Mouse (Mus musculus) lung, embryonic 15.5 days (tissue): ENCODE results near the gene Higd1a. TPM values are rescaled to one million over a fixed set of nuclear protein-coding genes. Genes with fewer than 3 reads are reported as not detected.
A peak's percentile ranks its signal among the peaks of the same experiment; 100 is the strongest.

Experiments used
- ATAC-seq: fragments of 200-750 bp; cut with Nextera tagmentation; 2 replicates; pipeline ENCODE4 v1.8.0; 2017; ENCODE audit warnings: moderate number of reproducible peaks, borderline replicate concordance; ENCODE audit not compliant: low FRiP score, low TSS enrichment; ENCODE audit errors: extremely low read depth
- H3K27ac ChIP-seq: fragments of 300-500 bp; sonication (generic); 2 replicates; pipeline ENCODE4 v1.5.1; 2015; ENCODE audit warnings: moderate library complexity, mild to moderate bottlenecking, inconsistent platforms
- H3K27me3 ChIP-seq: fragments of 300-500 bp; sonication (generic); 2 replicates; pipeline ENCODE4 v1.6.1; 2015; ENCODE audit warnings: inconsistent platforms
- H3K36me3 ChIP-seq: fragments of 300-500 bp; sonication (generic); 2 replicates; pipeline ENCODE4 v1.6.1; 2015; ENCODE audit warnings: inconsistent platforms
- H3K4me1 ChIP-seq: fragments of 300-500 bp; sonication (generic); 2 replicates; pipeline ENCODE4 v1.6.1; 2015; ENCODE audit warnings: inconsistent platforms
- H3K4me2 ChIP-seq: fragments of 300-500 bp; sonication (generic); 2 replicates; pipeline ENCODE4 v1.6.1; 2015; ENCODE audit warnings: inconsistent platforms, mild to moderate bottlenecking, moderate library complexity
- H3K4me3 ChIP-seq: fragments of 300-500 bp; sonication (generic); 2 replicates; pipeline ENCODE4 v1.5.1; 2015; ENCODE audit warnings: mild to moderate bottlenecking, inconsistent platforms
- H3K9ac ChIP-seq: fragments of 300-500 bp; sonication (generic); 2 replicates; pipeline ENCODE4 v1.6.1; 2015; ENCODE audit warnings: inconsistent platforms
- H3K9me3 ChIP-seq: fragments of 300-500 bp; sonication (generic); 2 replicates; pipeline ENCODE4 v1.6.1; 2016; ENCODE audit warnings: inconsistent platforms
- WGBS: fragments of 180-500 bp; shearing (Covaris S2); methylation state at CpG from one replicate; pipeline ENCODE4 v1.1.7; 2015; 5-methylcytosine and 5-hydroxymethylcytosine counted together
- polyA plus RNA-seq: library from polyadenylated mRNA; unstranded; fragments of >200 nt; fragmentation: Nextera tagmentation; extraction: Ambion mirVana; gene quantifications from 2 replicates; pipeline ENCODE4 v1.2.1, GENCODE M21; 2015

The Higd1a gene
- polyA plus RNA-seq, 1 experiment from 2014 or later, result 155 TPM

DNA sequence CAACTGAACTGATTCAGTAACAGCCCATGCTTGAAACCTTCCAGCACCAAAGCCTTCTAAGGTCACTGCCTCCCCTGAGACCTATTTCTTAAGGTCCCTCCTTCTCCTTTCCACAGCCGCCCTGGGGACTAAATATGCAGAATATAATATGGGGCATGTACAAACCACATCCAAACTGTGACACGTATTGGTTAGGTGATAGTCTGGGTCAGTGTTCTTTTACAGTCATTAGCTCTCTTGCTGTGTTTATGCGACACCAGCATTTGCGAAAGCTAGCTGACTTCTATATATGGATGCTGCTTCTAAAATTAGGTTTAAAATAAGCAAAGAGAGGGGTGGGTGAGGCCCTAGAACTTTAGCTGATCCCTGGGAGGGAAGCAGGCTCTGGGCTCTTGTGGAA lies 38.7 kb upstream of the Higd1a start:
- Histone ChIP-seq H3K36me3 (no peaks in the 10 kb centered on the region), H3K4me3 (no peak overlapping the region), H3K27ac (peak overlapping the region; percentile 21; the same call in 1 of the 2 replicates), H3K4me2 (no peak overlapping the region), H3K4me1 (peaks cover 12% of the 10 kb centered on the region), H3K9ac (no peak overlapping the region), H3K27me3 (no peaks in the 10 kb centered on the region), H3K9me3 (no peaks in the 10 kb centered on the region)
- ATAC-seq, result no peak
- 24% methylated on average over 4 of the region's 4 CpGs for WGBS

GRCm38 (mm10) chr9:121895392-121895993 lies 37.3 kb upstream of the Higd1a start:
- Histone ChIP-seq H3K27ac (no peak overlapping the region), H3K4me2 (no peak overlapping the region)

DNA sequence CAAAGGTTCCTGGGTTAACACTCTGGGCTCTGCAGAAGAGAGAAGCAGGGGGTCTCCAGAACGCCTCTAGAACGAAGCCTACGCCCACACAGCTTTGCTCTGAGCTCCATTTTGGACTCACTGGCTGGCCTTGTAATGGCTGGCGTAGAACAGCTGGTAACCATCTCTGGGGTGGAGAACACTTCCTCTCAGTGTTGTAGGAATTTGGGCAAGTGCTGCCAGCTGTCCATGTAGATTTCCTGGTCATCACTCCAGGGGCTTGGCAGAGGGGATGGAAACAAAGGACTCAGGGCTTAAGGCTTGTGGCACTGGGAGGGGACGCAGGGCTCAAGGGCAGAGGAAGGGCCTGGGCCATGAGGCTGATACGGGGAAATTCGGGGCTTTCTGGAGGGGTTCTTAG lies 36.3 kb upstream of the Higd1a start:
- no peak for ATAC-seq
- Histone ChIP-seq H3K9ac (no peak overlapping the region), H3K27me3 (no peaks in the 10 kb centered on the region), H3K27ac (no peak overlapping the region), H3K4me1 (peaks cover 26% of the 10 kb centered on the region), H3K36me3 (no peaks in the 10 kb centered on the region), H3K4me3 (no peak overlapping the region), H3K4me2 (no peak overlapping the region), H3K9me3 (no peaks in the 10 kb centered on the region)
- WGBS, result 79% methylated on average over 7 of the region's 7 CpGs

More at GRCm38 (mm10) chr9:121895392-121895993, 37.3 kb upstream of the Higd1a start:
- peaks cover 19% of the 10 kb centered on the region for H3K4me1 ChIP-seq
- no peak overlapping the region for H3K4me3 ChIP-seq
- ATAC-seq, result peak; percentile 61
- WGBS, result 41% methylated on average over 7 of the region's 7 CpGs
- no peak overlapping the region for H3K9ac ChIP-seq
- no peaks in the 10 kb centered on the region for H3K9me3 ChIP-seq
- no peaks in the 10 kb centered on the region for H3K36me3 ChIP-seq
- H3K27me3 ChIP-seq, result no peaks in the 10 kb centered on the region

GRCm38 (mm10) chr9:121892057-121892687 lies 34.0 kb upstream of the Higd1a start:
- Histone ChIP-seq H3K27ac (no peak overlapping the region), H3K9me3 (no peaks in the 10 kb centered on the region), H3K27me3 (no peaks in the 10 kb centered on the region), H3K4me2 (no peak overlapping the region), H3K36me3 (no peaks in the 10 kb centered on the region), H3K4me3 (no peak overlapping the region), H3K4me1 (peaks cover 26% of the 10 kb centered on the region), H3K9ac (no peak overlapping the region)
- WGBS, result 75% methylated on average over 12 of the region's 12 CpGs
- ATAC-seq, result no peak

GRCm38 (mm10) chr9:121891301-121891700 lies 33.1 kb upstream of the Higd1a start:
- Histone ChIP-seq H3K27ac (no peak overlapping the region), H3K9ac (no peak overlapping the region), H3K36me3 (no peaks in the 10 kb centered on the region), H3K9me3 (no peaks in the 10 kb centered on the region), H3K27me3 (no peaks in the 10 kb centered on the region), H3K4me1 (peaks cover 26% of the 10 kb centered on the region), H3K4me3 (no peak overlapping the region), H3K4me2 (no peak overlapping the region)
- no peak for ATAC-seq
- 89% methylated on average over 9 of the region's 9 CpGs for WGBS

DNA sequence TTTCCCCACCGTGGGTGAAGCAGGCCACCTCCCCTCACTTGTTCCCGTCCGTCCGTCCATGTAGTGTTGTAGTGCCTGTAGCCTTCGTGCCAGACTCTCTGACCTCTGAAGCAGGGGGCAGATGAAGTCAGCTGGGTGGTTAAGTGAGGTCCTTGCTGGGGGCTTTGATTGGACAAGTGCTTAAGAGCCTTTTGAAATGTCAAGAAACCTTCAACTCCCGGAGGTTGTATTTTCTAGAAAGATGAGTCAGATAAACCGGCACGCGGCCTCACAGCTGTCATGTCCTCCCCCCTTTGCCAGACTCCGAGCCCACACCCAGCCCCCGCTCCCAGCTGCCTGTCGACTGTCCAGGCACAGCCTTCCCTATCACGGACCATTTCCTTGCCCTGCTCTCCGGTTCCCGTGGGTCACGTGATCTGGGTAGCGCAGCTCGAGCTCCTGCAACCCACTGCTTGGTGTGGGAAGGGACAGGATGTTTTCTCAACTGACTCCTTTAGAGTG lies 32.3 kb upstream of the Higd1a start:
- Histone ChIP-seq H3K4me2 (peak overlapping the region; percentile 49), H3K4me1 (peaks cover 22% of the 10 kb centered on the region), H3K27ac (peak overlapping the region; percentile 31; the same call in 1 of the 2 replicates), H3K27me3 (no peaks in the 10 kb centered on the region), H3K9ac (no peak overlapping the region), H3K36me3 (no peaks in the 10 kb centered on the region), H3K9me3 (no peaks in the 10 kb centered on the region), H3K4me3 (peak overlapping the region; percentile 12; the same call in 1 of the 2 replicates)
- ATAC-seq, result peak; percentile 78
- WGBS, result 3% methylated on average over 18 of the region's 18 CpGs

GRCm38 (mm10) chr9:121889927-121890440 lies 31.8 kb upstream of the Higd1a start:
- H3K4me2 ChIP-seq, result peak overlapping the region; percentile 49
- no peak overlapping the region for H3K9ac ChIP-seq
- H3K27me3 ChIP-seq, result no peaks in the 10 kb centered on the region
- no peak for ATAC-seq
- 26% methylated on average over 4 of the region's 4 CpGs for WGBS
- no peaks in the 10 kb centered on the region for H3K36me3 ChIP-seq
- H3K4me1 ChIP-seq, result peaks cover 17% of the 10 kb centered on the region
- H3K9me3 ChIP-seq, result no peaks in the 10 kb centered on the region
- H3K27ac ChIP-seq, result no peak overlapping the region
- no peak overlapping the region for H3K4me3 ChIP-seq

DNA sequence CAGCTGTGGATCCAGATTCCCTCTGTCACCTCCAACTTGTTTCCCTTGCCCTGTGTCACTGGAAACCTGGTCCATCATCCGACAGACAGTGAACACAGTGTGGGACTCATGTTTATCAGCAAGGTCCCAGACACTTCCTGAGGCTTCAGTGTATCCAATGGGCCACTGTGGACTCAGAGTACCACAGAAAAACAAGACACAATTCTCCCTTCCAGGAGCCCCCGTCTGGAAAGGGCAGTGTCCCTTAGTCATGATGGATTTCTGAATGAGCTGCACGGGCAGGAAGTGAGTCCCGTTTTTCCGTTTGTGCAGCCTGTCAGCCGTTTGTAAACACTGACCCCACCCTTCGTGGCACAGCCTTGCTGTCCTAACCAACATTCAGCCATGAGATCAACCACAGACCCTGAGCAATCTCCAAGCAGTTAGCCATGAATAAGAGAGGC lies 23.9 kb upstream of the Higd1a start:
- H3K27me3 ChIP-seq, result no peaks in the 10 kb centered on the region
- no peak overlapping the region for H3K9ac ChIP-seq
- no peaks in the 10 kb centered on the region for H3K9me3 ChIP-seq
- no peak overlapping the region for H3K4me3 ChIP-seq
- WGBS, result 33% methylated on average over 7 of the region's 7 CpGs
- ATAC-seq, result 0 out of 2 replicates have a peak, but pooled peaks have one; percentile 31
- H3K27ac ChIP-seq, result peak overlapping the region; percentile 37
- peaks cover 2% of the 10 kb centered on the region for H3K4me1 ChIP-seq
- no peaks in the 10 kb centered on the region for H3K36me3 ChIP-seq
- H3K4me2 ChIP-seq, result no peak overlapping the region

DNA sequence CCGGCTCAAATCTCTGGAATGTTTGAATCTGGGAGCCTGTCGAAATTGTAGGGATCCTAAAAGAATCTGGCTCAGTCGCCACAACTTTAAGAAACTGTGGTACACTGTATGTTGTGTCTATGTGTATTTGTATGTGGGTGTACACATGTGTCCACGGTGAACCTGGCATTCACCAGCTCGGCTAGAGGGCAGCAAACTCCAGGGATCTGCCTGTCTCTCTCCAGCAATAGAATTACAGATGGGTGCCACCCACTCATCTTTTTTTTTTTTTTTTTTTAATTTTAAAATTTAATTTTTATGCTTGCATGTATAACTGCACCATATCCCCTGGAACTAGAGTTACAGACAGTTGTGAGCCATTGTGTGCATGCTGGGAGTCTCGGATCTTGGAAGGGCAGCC lies 23.1 kb upstream of the Higd1a start:
- ATAC-seq, result no peak
- H3K36me3 ChIP-seq, result no peaks in the 10 kb centered on the region
- H3K27ac ChIP-seq, result no peak overlapping the region
- 61% methylated on average over 6 of the region's 6 CpGs for WGBS
- no peaks in the 10 kb centered on the region for H3K27me3 ChIP-seq
- H3K9me3 ChIP-seq, result no peaks in the 10 kb centered on the region
- H3K4me3 ChIP-seq, result no peak overlapping the region
- no peak overlapping the region for H3K4me2 ChIP-seq
- H3K9ac ChIP-seq, result no peak overlapping the region
- H3K4me1 ChIP-seq, result peaks cover 2% of the 10 kb centered on the region

DNA sequence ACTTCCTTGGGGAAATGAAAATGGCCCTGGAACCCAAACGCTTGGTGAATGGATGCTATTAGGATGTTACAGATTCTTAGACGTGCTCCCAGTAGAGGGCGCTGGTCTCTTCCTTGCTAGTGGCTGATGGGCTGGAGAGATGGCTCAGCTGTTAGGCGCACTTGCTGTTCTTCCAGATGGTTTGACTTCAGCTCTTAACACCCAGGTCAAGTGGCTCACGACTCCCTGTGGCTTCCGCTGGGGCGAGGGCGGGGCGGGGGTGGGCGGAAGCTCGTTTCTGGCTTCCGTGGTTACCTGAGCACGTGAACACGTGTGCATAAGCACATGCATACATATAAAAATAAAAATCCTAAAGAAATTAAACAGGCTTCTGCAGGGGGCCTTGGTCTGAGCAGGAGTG lies 22.7 kb upstream of the Higd1a start:
- Histone ChIP-seq H3K4me3 (no peak overlapping the region), H3K9me3 (no peaks in the 10 kb centered on the region), H3K27ac (no peak overlapping the region), H3K27me3 (no peaks in the 10 kb centered on the region), H3K36me3 (no peaks in the 10 kb centered on the region), H3K9ac (no peak overlapping the region), H3K4me2 (peak overlapping the region; percentile 25; the same call in 1 of the 2 replicates), H3K4me1 (peaks cover 2% of the 10 kb centered on the region)
- WGBS, result 17% methylated on average over 14 of the region's 14 CpGs
- ATAC-seq, result peak; percentile 35; the same call in 1 of the 2 replicates

DNA sequence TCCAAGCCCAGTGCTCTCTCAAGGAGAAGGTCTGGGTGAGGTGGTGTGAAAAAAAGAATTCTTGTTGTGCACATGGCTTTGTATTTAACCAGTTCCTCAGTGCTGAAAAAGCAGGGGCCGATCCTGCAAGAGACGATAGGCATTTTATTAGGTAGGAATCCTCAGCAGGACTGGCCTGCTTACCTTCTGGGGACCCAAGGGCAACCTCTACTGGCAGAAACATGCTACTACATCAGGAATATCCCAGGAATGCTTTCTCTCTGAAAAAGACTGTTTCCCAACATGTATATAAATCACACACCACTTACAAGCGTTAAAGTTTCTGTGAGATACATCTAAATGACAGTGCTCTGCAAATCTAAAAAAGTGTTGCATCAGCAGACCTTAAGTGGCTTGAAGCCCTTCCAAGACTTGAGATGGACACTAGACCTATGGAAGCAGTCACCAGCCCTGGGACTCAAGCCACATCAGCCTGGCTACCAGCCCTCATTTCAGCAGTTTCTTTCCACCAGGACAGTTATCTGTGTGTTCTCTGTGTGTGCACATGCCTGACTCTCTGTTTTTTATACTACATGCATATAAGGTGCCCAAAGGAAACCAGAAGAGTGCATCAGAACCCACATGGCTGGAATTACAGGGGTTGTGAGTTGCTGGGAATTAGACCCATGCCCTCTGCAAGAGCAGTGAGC lies 19.0 kb upstream of the Higd1a start:
- 0 out of 2 replicates have a peak, but pooled peaks have one; percentile 28 for ATAC-seq

More for the DNA sequence above, 19.0 kb upstream of the Higd1a start:
- Histone ChIP-seq H3K36me3 (no peaks in the 10 kb centered on the region), H3K4me3 (no peak overlapping the region), H3K27ac (no peak overlapping the region), H3K9me3 (no peaks in the 10 kb centered on the region), H3K4me2 (no peak overlapping the region), H3K9ac (no peak overlapping the region), H3K4me1 (peaks cover 2% of the 10 kb centered on the region), H3K27me3 (no peaks in the 10 kb centered on the region)
- whole genome bisulfite sequencing, result 9% methylated on average over 3 of the region's 3 CpGs
